Mouse (Mus musculus): ENCODE measurements at regions not wholly inside any gene's neighbourhood (a gene's known extent, or its start where the extent isn't known, plus 50 kb on each side); places are given as distances from the start of the nearest gene placed in this dataset.

DNA sequence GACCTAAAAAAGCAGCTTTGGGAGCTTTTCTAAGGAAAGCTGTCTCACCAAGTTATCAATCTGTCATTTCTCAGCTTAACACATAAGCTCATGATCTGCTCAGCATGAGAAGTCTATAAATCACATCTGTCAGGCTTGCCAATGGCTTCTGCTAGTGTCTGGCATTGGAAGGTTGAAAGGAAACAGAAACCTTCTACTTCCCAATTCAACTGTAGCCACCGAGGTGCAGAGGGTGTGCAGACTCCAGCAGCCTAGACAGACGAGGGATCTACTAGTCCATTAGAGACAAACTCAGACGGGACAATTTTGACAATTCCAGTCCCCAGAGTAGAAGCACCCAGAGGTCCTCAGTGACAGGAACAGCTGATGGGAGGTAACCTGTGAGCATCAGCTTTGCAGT, 103.0 kb downstream of the Nab1 start:
- Histone ChIP-seq H3K4me2 (replicated peaks) (no peak overlapping the region), H3K36me3 (no peaks in the 10 kb centered on the region), H3K4me1 (no peaks in the 10 kb centered on the region), H3K4me3 (no peak overlapping the region), H3K9me3 (no peaks in the 10 kb centered on the region), H3K27me3 (replicated peaks) (no peaks in the 10 kb centered on the region), H3K9ac (no peak overlapping the region), H3K27ac (no peak overlapping the region)
- 64% methylated on average over 3 of the region's 3 CpGs for WGBS
- ATAC-seq (ENCODE audit: low FRiP score, low read depth) = no peak

DNA sequence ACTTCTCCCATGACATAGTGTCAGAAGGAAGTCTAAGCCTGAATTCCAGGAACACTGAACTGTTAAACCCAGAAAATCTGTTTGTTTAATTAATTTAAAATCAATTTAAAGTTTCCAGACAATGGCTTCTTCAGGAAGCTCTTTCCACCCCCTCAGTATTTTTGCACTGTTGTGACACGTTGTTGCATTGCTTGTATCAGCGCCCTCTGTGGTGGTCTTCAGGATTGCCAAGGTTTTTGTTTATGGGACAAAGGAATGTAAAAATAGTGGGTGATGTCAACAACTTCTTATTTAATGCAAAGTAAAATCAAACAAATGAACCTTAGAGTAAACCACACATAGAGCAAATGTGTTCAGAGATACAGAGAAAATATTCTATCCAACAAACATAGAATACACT, 107.5 kb downstream of the Nab1 start:
- WGBS = 49% methylated on average over 2 of the region's 2 CpGs
- H3K9ac ChIP-seq = no peak overlapping the region
- H3K4me3 ChIP-seq = no peak overlapping the region
- H3K27ac ChIP-seq = no peak overlapping the region
- no peaks in the 10 kb centered on the region for H3K27me3 ChIP-seq (replicated peaks)
- H3K9me3 ChIP-seq = no peaks in the 10 kb centered on the region
- no peak for ATAC-seq (ENCODE audit: low FRiP score, low read depth)
- H3K36me3 ChIP-seq = no peaks in the 10 kb centered on the region
- no peak overlapping the region for H3K4me2 ChIP-seq (replicated peaks)
- H3K4me1 ChIP-seq = no peaks in the 10 kb centered on the region

DNA sequence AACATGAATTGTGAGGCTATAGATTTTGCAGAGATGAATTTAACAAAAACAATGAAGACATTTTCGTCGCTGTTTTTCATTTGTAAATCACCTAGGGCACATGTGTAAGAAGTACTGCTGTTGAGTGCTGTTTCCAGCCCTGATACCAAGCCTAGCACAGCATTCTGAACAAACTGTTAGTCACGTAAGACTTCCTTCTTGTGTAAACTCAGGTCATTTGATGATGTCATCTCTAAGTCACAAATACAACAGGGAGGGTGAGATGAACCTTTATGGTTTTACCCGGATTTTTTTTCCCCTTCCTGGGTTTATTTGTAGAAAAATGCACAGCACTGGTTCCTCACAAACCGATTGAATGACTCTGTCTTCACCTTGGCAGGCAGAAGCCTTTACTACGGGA, 111.6 kb downstream of the Nab1 start:
- Histone ChIP-seq H3K27me3 (replicated peaks) (no peaks in the 10 kb centered on the region), H3K4me3 (no peak overlapping the region), H3K4me2 (replicated peaks) (no peak overlapping the region), H3K4me1 (no peaks in the 10 kb centered on the region), H3K9ac (no peak overlapping the region), H3K9me3 (no peaks in the 10 kb centered on the region), H3K27ac (no peak overlapping the region), H3K36me3 (no peaks in the 10 kb centered on the region)
- ATAC-seq (ENCODE audit: low FRiP score, low read depth) = no peak
- 83% methylated on average over 6 of the region's 6 CpGs for WGBS

GRCm38 (mm10) chr1:52388118-52388517, 112.4 kb downstream of the Nab1 start:
- Histone ChIP-seq H3K9ac (no peak overlapping the region), H3K4me1 (no peaks in the 10 kb centered on the region), H3K9me3 (no peaks in the 10 kb centered on the region), H3K27me3 (replicated peaks) (no peaks in the 10 kb centered on the region), H3K36me3 (no peaks in the 10 kb centered on the region), H3K4me2 (replicated peaks) (no peak overlapping the region), H3K4me3 (no peak overlapping the region), H3K27ac (no peak overlapping the region)
- 78% methylated on average over 6 of the region's 6 CpGs for whole genome bisulfite sequencing
- no peak for ATAC-seq (ENCODE audit: low FRiP score, low read depth)

DNA sequence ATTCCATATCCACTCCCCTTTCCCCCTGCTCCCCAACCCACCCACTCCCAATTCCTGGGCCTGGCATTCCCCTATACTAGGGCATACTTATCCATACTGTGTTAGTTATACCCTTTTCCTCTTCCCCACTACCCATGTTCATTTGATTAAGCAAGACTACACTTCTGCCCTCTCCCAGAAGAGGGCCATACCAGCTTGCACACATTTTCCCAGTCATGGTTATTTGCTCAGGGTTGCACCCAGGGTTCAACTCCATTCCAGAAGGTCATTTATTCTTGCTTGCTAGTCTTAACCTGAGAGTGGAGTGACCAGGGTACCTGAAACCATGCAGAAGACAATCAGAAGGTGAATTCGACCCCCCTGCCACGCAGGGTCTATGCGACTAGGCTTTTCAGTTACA, 113.4 kb downstream of the Nab1 start:
- no peaks in the 10 kb centered on the region for H3K27me3 ChIP-seq (replicated peaks)
- H3K9me3 ChIP-seq = no peaks in the 10 kb centered on the region
- no peaks in the 10 kb centered on the region for H3K36me3 ChIP-seq
- no peak for ATAC-seq (ENCODE audit: low FRiP score, low read depth)
- 83% methylated on average over 3 of the region's 3 CpGs for WGBS
- no peak overlapping the region for H3K9ac ChIP-seq
- no peak overlapping the region for H3K4me2 ChIP-seq (replicated peaks)
- no peak overlapping the region for H3K27ac ChIP-seq
- H3K4me3 ChIP-seq = no peak overlapping the region
- H3K4me1 ChIP-seq = no peaks in the 10 kb centered on the region

DNA sequence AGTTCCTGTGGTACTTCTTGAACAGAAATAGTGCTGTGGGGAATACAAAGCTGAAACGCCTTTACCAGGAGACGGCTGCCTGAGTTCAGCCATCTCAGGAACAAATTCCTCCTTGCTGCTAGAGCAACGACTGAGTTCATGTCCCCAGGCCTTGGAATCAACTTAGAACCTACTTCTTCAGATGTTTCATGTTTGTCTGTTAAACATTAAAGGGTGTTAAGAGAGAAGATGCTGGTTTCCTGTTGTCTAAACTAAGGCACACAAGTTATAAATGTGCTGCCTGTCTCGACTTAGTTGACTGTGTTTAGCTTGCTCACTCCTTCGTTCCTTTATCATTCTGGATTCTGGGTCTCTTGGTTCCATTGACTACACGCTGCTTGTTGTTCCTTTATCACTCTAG, 125.2 kb downstream of the Nab1 start:
- Histone ChIP-seq H3K9me3 (no peaks in the 10 kb centered on the region), H3K4me2 (replicated peaks) (no peak overlapping the region), H3K4me1 (no peaks in the 10 kb centered on the region), H3K27me3 (replicated peaks) (no peaks in the 10 kb centered on the region), H3K9ac (no peak overlapping the region), H3K36me3 (no peaks in the 10 kb centered on the region), H3K27ac (no peak overlapping the region), H3K4me3 (no peak overlapping the region)
- no peak for ATAC-seq (ENCODE audit: low FRiP score, low read depth)
- 81% methylated on average over 6 of the region's 6 CpGs for WGBS

- Histone ChIP-seq H3K27me3 (replicated peaks) (no peaks in the 10 kb centered on the region), H3K4me2 (replicated peaks) (no peak overlapping the region), H3K4me3 (no peak overlapping the region), H3K9me3 (no peaks in the 10 kb centered on the region), H3K27ac (no peak overlapping the region), H3K4me1 (no peaks in the 10 kb centered on the region), H3K36me3 (no peaks in the 10 kb centered on the region), H3K9ac (no peak overlapping the region)
- WGBS = 91% methylated on average over 2 of the region's 2 CpGs
- ATAC-seq (ENCODE audit: low FRiP score, low read depth) = no peak
These were observed 125.8 kb downstream of the Nab1 start for GRCm38 (mm10) chr1:52374666-52375065.

DNA sequence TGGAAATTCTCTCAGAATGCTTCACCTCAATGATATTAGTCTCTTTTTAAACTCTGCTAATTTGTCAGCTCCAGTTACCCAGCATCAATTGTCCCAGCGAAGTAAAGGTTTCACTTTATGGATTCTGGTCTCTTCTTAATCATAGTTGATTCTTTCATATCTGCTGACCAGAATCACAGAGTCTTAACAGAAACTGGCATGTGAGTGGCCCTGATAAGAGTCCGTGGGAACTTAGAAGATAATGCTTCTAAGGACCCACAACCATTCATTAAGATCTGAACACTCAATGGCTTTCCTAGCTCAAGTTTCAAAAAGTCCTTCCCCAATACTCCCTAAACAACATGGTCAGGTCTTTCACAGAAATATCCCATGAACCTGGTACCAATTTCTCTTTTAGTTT, 126.7 kb downstream of the Nab1 start:
- Histone ChIP-seq H3K4me1 (no peaks in the 10 kb centered on the region), H3K4me2 (replicated peaks) (no peak overlapping the region), H3K27me3 (replicated peaks) (no peaks in the 10 kb centered on the region), H3K27ac (no peak overlapping the region), H3K4me3 (no peak overlapping the region), H3K9me3 (no peaks in the 10 kb centered on the region), H3K36me3 (no peaks in the 10 kb centered on the region), H3K9ac (no peak overlapping the region)
- 83% methylated on average over 2 of the region's 2 CpGs for WGBS
- ATAC-seq (ENCODE audit: low FRiP score, low read depth) = no peak

DNA sequence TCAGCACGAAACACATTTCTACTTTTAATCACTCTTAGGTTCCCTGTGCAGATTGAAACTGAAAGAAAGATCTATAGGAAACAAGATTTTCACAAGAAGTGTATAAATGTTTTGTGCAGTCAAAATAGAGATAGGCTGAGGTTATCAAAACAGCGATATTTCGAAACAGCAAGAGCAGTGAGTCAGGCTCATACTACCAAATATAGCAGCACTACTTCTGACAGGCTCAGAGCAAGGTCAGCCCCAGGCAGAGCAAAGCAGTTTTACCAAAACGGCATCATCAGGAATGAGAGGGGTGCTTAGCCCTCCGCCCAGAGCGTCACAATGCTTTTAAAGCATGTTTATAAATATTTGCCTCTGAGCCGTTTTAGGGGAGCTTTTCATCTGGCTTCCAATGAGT, 133.4 kb upstream of the Gls start:
- 88% methylated on average over 7 of the region's 7 CpGs for WGBS
- no peak overlapping the region for H3K4me2 ChIP-seq (replicated peaks)
- H3K36me3 ChIP-seq = no peaks in the 10 kb centered on the region
- no peaks in the 10 kb centered on the region for H3K9me3 ChIP-seq
- no peak overlapping the region for H3K9ac ChIP-seq
- H3K27ac ChIP-seq = no peak overlapping the region
- no peak overlapping the region for H3K4me3 ChIP-seq
- H3K4me1 ChIP-seq = no peaks in the 10 kb centered on the region
- no peaks in the 10 kb centered on the region for H3K27me3 ChIP-seq (replicated peaks)
- no peak for ATAC-seq (ENCODE audit: low FRiP score, low read depth)

DNA sequence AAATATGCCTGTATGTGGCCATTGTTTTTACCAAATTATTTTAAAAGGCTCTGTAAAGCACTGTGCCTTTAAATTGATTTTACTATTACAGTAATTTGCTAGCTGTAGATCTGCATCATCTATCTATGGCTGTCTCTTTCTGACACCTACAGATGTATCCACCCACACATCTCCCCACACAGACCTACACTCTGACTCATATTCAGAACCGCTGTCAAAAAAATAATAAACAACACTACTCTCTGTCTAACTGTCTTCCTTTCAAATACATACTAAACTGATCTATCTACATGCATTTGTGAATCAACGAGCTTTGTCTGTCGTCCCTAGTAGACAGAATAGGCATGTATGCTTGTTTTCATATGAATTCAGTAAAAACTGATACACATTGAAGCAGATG, 130.6 kb upstream of the Gls start:
- H3K36me3 ChIP-seq = no peaks in the 10 kb centered on the region
- no peaks in the 10 kb centered on the region for H3K4me1 ChIP-seq
- no peak overlapping the region for H3K4me3 ChIP-seq
- H3K27me3 ChIP-seq (replicated peaks) = no peaks in the 10 kb centered on the region
- H3K27ac ChIP-seq = no peak overlapping the region
- ATAC-seq (ENCODE audit: low FRiP score, low read depth) = no peak
- WGBS = 86% methylated on average over 3 of the region's 3 CpGs
- H3K9ac ChIP-seq = no peak overlapping the region
- no peak overlapping the region for H3K4me2 ChIP-seq (replicated peaks)
- H3K9me3 ChIP-seq = no peaks in the 10 kb centered on the region

- Histone ChIP-seq H3K4me2 (replicated peaks) (no peak overlapping the region), H3K27ac (no peak overlapping the region), H3K36me3 (no peaks in the 10 kb centered on the region), H3K27me3 (replicated peaks) (no peaks in the 10 kb centered on the region), H3K9ac (no peak overlapping the region), H3K9me3 (no peaks in the 10 kb centered on the region), H3K4me3 (no peak overlapping the region), H3K4me1 (no peaks in the 10 kb centered on the region)
- ATAC-seq (ENCODE audit: low FRiP score, low read depth) = no peak
These were observed 129.9 kb upstream of the Gls start for GRCm38 (mm10) chr1:52362976-52363375.

GRCm38 (mm10) chr1:52354041-52354582, 121.1 kb upstream of the Gls start:
- Histone ChIP-seq H3K27ac (no peak overlapping the region), H3K4me3 (no peak overlapping the region), H3K9ac (no peak overlapping the region), H3K4me2 (replicated peaks) (no peak overlapping the region), H3K36me3 (no peaks in the 10 kb centered on the region), H3K27me3 (replicated peaks) (no peaks in the 10 kb centered on the region), H3K9me3 (no peaks in the 10 kb centered on the region), H3K4me1 (no peaks in the 10 kb centered on the region)
- ATAC-seq (ENCODE audit: low FRiP score, low read depth) = no peak
- WGBS = 89% methylated on average over 6 of the region's 6 CpGs

GRCm38 (mm10) chr1:52342127-52342526, 109.1 kb upstream of the Gls start:
- no peak overlapping the region for H3K4me3 ChIP-seq
- WGBS = 94% methylated on average over 2 of the region's 2 CpGs

More at GRCm38 (mm10) chr1:52342127-52342526, 109.1 kb upstream of the Gls start:
- no peaks in the 10 kb centered on the region for H3K9me3 ChIP-seq
- no peak overlapping the region for H3K27ac ChIP-seq
- H3K27me3 ChIP-seq (replicated peaks) = no peaks in the 10 kb centered on the region
- H3K4me2 ChIP-seq (replicated peaks) = no peak overlapping the region
- H3K4me1 ChIP-seq = no peaks in the 10 kb centered on the region
- ATAC-seq (ENCODE audit: low FRiP score, low read depth) = no peak
- no peaks in the 10 kb centered on the region for H3K36me3 ChIP-seq
- H3K9ac ChIP-seq = no peak overlapping the region

Measured in neural tube, embryonic 12.5 days (tissue).